Mouse (Mus musculus) midbrain, embryonic 10.5 days (tissue): ENCODE results near the gene Inpp4b. TPM values are rescaled to one million over a fixed set of nuclear protein-coding genes. Genes with fewer than 3 reads are reported as not detected.

Experiments
- DNase-seq: peaks from one replicate; pipeline ENCODE4 v3.0.0-alpha.2; 2017; ENCODE audit warnings: low spot score
- H3K27ac ChIP-seq: fragments of 300-500 bp; sonication (generic); replicated peaks from 2 replicates; pipeline ENCODE4 v1.5.1; 2016; ENCODE audit warnings: mild to moderate bottlenecking
- H3K27me3 ChIP-seq: fragments of 300-500 bp; sonication (generic); 2 replicates; pipeline ENCODE4 v1.6.1; 2016; ENCODE audit warnings: low read depth, mild to moderate bottlenecking; ENCODE audit not compliant: poor library complexity, severe bottlenecking
- H3K36me3 ChIP-seq: fragments of 300-500 bp; sonication (generic); 2 replicates; pipeline ENCODE4 v1.6.1; 2016; ENCODE audit warnings: mild to moderate bottlenecking, moderate library complexity
- H3K4me1 ChIP-seq: fragments of 300-500 bp; sonication (generic); 2 replicates; pipeline ENCODE4 v1.6.1; 2016
- H3K4me3 ChIP-seq: fragments of 300-500 bp; sonication (generic); 2 replicates; pipeline ENCODE4 v1.5.1; 2016; ENCODE audit warnings: mild to moderate bottlenecking, moderate library complexity
- H3K9me3 ChIP-seq: fragments of 300-500 bp; sonication (generic); replicated peaks from 2 replicates; pipeline ENCODE4 v1.6.1; 2016; ENCODE audit warnings: mild to moderate bottlenecking
- WGBS: fragments of 180-500 bp; shearing (Covaris S2); methylation state at CpG from one replicate; pipeline ENCODE4 v1.1.7; 2016; 5-methylcytosine and 5-hydroxymethylcytosine counted together
- polyA plus RNA-seq: library from polyadenylated mRNA; unstranded; fragments of >200 nt; fragmentation: Nextera tagmentation; extraction: Ambion mirVana; gene quantifications from 2 replicates; pipeline ENCODE4 v1.2.1, GENCODE M21; 2016

Gene Inpp4b
- polyA plus RNA-seq, 1 experiment from 2014 or later = 4.1 TPM

DNA sequence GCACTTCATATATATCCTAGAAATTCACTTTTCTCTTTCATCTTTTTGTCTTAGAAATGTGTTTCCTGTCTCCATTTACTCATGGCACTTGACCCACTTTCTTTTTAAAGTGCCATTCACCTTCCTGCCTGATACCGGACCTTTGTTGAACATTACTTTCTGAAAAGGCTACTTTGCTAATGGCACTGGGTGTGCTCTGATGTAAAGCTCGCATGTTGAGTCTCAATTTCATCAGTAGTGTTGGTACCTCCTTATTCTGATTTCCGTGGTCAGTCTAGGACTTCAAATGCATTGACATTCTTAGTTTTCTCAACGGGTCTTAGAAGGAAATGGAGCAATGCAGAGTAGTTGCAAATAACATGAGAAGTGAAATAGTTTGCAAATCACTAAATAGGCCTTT lies 266.7 kb downstream of the Inpp4b start:
- H3K4me1 ChIP-seq = peaks cover 3% of the 10 kb centered on the region; the same call in 1 of the 2 replicates
- H3K4me3 ChIP-seq = no peak overlapping the region
- 85% methylated on average over 4 of the region's 4 CpGs for WGBS
- no peaks in the 10 kb centered on the region for H3K27me3 ChIP-seq
- no peaks in the 10 kb centered on the region for H3K36me3 ChIP-seq
- H3K27ac ChIP-seq = no peak overlapping the region
- no peak for DNase-seq
- no peaks in the 10 kb centered on the region for H3K9me3 ChIP-seq

DNA sequence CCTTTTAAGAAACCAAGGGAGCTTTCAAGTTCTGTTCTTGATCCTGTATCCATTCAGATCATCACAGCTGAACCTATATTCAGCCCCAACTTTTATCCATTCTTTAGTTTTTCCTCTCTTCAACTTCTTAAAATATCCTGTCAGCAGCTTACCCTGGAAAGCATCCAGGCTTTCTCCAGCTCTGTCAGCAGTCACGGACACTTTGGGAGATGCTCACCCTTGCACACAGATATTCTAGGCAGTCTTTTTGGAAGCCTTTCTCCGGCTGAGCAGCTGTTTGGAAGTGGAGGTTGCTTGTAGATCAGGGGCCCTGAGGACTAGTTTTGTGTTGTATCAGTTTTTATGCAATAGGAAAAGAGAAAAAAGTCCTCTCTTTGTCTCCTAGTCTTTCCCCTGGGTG lies 270.3 kb downstream of the Inpp4b start:
- no peak for DNase-seq
- H3K9me3 ChIP-seq = no peaks in the 10 kb centered on the region
- H3K4me3 ChIP-seq = no peak overlapping the region
- no peak overlapping the region for H3K27ac ChIP-seq
- no peaks in the 10 kb centered on the region for H3K27me3 ChIP-seq
- WGBS = 79% methylated on average over 2 of the region's 2 CpGs
- H3K36me3 ChIP-seq = no peaks in the 10 kb centered on the region
- peaks cover 3% of the 10 kb centered on the region; the same call in 1 of the 2 replicates for H3K4me1 ChIP-seq

DNA sequence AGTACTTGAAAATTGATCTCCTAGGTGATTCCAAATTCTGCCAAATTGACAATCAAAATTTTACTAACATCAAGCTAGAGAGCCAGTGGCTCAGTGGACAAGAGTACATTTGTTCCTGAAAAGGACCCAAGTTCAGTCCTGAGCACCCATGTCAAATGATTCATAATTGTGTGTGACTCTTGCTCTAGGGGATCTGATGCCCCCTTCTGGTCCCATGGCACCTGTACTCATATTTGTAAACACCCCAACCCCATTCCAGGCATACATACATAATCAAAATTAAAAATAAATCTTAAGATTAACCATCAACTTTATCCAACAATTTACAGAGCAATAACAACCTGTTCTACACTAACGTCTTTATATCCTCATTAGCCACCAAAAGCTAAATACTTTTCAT lies 271.8 kb downstream of the Inpp4b start:
- H3K4me1 ChIP-seq = peaks cover 3% of the 10 kb centered on the region; the same call in 1 of the 2 replicates
- H3K4me3 ChIP-seq = no peak overlapping the region
- H3K36me3 ChIP-seq = no peaks in the 10 kb centered on the region
- no peak overlapping the region for H3K27ac ChIP-seq
- no peaks in the 10 kb centered on the region for H3K27me3 ChIP-seq
- DNase-seq = no peak
- no peaks in the 10 kb centered on the region for H3K9me3 ChIP-seq
- WGBS = 93% methylated on average over 1 of the region's 1 CpGs

DNA sequence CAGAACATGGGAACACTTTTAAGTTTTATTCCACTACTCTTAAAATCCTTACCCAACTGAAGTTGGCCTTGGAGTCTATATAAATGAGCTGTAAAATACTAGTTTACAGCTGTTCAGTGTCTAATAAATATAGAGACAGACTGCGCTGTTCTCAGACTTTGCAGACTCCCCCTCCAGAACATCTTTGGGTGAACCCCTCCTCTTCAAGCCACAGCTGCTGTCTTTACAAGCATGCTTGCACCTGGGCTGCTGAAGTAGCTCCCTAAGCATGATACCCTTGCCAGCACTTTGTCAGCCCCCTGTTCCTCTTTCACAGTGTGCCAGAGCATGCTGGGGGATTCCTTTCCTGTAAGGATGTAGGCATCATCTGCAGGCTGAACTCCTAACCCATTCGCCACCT lies 272.2 kb downstream of the Inpp4b start:
- Histone ChIP-seq H3K4me3 (no peak overlapping the region), H3K27ac (no peak overlapping the region), H3K9me3 (no peaks in the 10 kb centered on the region), H3K4me1 (peaks cover 3% of the 10 kb centered on the region; the same call in 1 of the 2 replicates), H3K36me3 (no peaks in the 10 kb centered on the region), H3K27me3 (no peaks in the 10 kb centered on the region)
- WGBS = 91% methylated on average over 2 of the region's 2 CpGs
- DNase-seq = no peak

DNA sequence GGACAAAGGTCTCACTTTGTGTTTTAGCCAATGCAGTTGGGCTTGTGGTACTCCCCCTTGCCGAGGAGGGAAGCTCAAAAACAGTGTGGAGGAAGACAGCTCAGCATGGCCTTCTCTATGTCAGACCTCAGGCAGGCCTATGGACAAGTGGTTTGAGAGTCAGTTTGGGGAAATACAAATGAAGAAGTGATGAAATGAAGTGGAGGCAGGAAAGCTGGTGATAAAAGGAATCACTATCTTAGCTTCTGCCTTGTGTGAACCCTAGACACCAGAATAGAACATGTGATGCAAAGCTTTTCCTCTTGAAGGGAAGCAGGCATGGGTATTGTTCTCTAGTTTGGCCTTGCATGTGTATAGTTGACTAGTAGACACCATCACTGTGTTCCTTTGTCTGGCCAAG lies 273.2 kb downstream of the Inpp4b start:
- no peak for DNase-seq
- H3K36me3 ChIP-seq = no peaks in the 10 kb centered on the region
- WGBS = 78% methylated on average over 1 of the region's 1 CpGs
- no peaks in the 10 kb centered on the region for H3K27me3 ChIP-seq
- H3K4me1 ChIP-seq = no peaks in the 10 kb centered on the region
- no peak overlapping the region for H3K27ac ChIP-seq
- no peaks in the 10 kb centered on the region for H3K9me3 ChIP-seq
- H3K4me3 ChIP-seq = no peak overlapping the region

DNA sequence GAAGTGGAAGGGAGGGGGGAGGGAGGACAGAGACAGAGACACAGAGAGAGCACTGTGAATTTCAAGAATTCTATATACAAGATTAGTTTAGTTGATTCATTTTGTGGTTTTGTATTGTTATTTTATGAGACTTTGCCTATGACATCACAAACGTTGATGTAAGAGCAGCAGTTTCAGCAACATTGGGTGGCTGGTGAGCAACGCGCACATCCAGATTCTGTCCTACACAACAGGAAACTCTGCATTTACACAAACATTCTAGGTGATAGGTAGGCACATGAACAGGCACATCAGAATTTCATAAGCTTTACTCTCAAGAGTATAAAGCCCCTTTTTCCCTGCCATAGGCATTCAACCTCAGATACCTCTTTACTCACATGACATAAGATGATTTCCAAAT lies 276.6 kb downstream of the Inpp4b start:
- 96% methylated on average over 3 of the region's 3 CpGs for WGBS
- Histone ChIP-seq H3K4me3 (no peak overlapping the region), H3K9me3 (no peaks in the 10 kb centered on the region), H3K27me3 (no peaks in the 10 kb centered on the region), H3K27ac (no peak overlapping the region), H3K4me1 (no peaks in the 10 kb centered on the region), H3K36me3 (no peaks in the 10 kb centered on the region)
- DNase-seq = no peak

DNA sequence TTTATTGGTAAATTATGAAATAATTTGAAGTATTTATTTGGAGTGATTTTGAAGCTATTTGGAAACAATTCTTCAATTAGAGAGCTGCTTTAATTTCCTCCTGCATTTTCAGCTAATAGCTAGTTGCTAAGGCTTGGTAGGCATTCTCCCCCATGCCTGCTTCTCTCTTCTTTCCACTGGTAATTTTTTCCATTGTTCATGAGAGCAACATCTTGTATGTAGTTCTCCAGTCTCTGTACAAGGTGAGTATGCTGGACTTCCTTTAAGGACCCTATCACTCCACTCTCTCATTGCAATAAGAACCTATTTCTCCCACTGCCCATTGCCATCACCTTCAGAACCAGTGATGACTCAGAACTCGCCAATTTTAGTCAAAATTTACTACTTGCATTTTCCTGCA lies 292.7 kb downstream of the Inpp4b start:
- H3K27me3 ChIP-seq = no peaks in the 10 kb centered on the region
- 82% methylated on average over 1 of the region's 1 CpGs for WGBS
- DNase-seq = no peak
- H3K36me3 ChIP-seq = no peaks in the 10 kb centered on the region
- no peaks in the 10 kb centered on the region for H3K9me3 ChIP-seq
- no peak overlapping the region for H3K27ac ChIP-seq
- no peak overlapping the region for H3K4me3 ChIP-seq
- H3K4me1 ChIP-seq = no peaks in the 10 kb centered on the region

DNA sequence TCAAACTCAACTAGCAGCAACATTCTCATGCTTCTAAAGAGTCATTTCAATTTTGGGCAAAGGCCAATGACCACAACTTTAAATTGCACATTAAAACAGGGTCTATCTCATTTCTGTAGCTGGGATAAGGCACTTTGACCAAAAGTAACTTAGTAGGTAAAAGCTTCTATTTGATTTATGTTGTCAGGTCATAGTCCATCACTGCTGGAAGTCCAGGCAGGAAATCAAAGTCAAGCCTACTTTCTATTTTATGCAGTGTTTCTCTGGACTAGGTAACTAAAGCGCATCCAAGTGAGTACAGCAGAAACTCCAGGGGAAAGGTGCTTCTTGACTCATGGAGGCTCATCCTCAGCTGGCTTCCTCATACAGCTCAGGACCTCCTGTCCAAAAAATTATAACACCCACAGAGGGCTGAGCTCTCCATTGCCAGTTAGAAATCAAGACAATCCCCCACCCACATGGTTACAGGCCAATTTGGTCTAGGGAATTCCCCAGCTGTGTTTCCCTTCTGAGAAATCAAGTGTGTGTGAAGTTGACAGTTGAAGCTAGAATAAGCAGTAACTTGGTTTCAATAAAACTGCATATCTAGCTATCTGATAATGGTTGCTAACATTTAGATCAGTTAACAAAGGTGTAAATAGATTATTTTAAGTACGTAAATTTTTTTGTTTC lies 293.7 kb downstream of the Inpp4b start:
- WGBS = 89% methylated on average over 2 of the region's 2 CpGs
- Histone ChIP-seq H3K36me3 (no peaks in the 10 kb centered on the region), H3K9me3 (no peaks in the 10 kb centered on the region), H3K27me3 (no peaks in the 10 kb centered on the region), H3K4me1 (no peaks in the 10 kb centered on the region), H3K27ac (no peak overlapping the region), H3K4me3 (no peak overlapping the region)
- no peak for DNase-seq

DNA sequence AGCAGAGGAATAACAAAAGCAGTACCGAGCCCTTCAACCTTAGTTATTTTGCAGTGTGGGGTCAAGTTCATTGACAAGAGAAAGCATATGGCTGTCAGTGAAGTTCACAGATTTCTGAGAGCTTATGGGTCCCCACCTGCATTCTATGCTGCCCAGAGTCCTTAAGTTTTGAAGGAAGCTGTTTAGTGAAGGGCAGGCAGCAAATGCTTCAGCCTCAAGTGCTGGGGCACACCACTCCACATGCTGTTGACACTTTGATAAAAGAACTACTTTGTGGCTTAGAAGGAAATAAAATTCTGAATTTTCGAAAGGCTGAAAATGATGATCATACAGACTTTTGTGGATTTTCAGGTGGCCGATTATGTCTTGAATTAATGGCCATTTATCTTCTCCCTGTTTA lies 296.1 kb downstream of the Inpp4b start:
- no peak overlapping the region for H3K27ac ChIP-seq
- H3K36me3 ChIP-seq = no peaks in the 10 kb centered on the region
- no peaks in the 10 kb centered on the region for H3K9me3 ChIP-seq
- no peak overlapping the region for H3K4me3 ChIP-seq
- 82% methylated on average over 3 of the region's 3 CpGs for WGBS
- no peak for DNase-seq
- H3K4me1 ChIP-seq = no peaks in the 10 kb centered on the region
- H3K27me3 ChIP-seq = no peaks in the 10 kb centered on the region

DNA sequence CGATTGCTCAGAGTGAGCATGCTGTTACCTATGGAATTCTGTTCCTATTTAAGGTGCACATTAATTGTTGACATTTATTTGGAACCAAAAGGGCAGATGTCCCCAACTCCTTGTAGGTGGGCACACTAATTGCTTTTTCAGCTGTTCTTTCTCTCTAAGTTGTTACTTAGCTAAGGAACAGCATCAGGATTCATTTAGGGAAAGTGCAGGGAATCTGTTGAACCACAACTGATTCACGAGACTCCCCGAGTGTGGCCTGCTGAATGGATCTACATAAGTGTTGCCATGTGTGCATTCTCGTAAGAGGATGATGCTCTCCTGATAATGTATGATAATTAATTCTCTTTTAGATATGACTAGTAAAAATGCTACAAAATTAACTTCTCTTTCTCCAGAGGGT lies 297.5 kb downstream of the Inpp4b start:
- Histone ChIP-seq H3K4me1 (no peaks in the 10 kb centered on the region), H3K27ac (no peak overlapping the region), H3K36me3 (no peaks in the 10 kb centered on the region), H3K9me3 (no peaks in the 10 kb centered on the region), H3K27me3 (no peaks in the 10 kb centered on the region), H3K4me3 (no peak overlapping the region)
- DNase-seq = no peak
- 79% methylated on average over 4 of the region's 4 CpGs for WGBS

DNA sequence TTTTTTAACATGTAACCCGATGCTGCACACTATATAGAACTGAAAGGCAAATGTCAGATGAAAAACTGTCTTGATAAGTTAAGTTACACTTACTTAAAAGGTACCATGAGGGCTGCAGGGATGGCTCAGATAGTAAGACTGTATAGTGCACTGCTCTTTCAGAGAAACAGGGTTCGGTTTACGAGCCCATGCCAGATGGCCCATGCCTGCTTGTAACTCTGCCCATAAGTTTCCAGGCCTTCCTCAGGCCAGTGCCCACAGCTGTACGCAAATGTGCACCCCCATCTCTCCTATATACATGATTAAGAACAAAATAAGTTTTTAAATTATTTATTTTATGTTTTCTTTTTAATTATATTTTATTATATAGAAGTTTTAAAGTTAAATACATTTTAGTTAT lies 300.7 kb downstream of the Inpp4b start:
- Histone ChIP-seq H3K36me3 (no peaks in the 10 kb centered on the region), H3K4me3 (no peak overlapping the region), H3K27ac (no peak overlapping the region), H3K4me1 (no peaks in the 10 kb centered on the region), H3K27me3 (no peaks in the 10 kb centered on the region), H3K9me3 (no peaks in the 10 kb centered on the region)
- WGBS = 93% methylated on average over 4 of the region's 4 CpGs
- no peak for DNase-seq

DNA sequence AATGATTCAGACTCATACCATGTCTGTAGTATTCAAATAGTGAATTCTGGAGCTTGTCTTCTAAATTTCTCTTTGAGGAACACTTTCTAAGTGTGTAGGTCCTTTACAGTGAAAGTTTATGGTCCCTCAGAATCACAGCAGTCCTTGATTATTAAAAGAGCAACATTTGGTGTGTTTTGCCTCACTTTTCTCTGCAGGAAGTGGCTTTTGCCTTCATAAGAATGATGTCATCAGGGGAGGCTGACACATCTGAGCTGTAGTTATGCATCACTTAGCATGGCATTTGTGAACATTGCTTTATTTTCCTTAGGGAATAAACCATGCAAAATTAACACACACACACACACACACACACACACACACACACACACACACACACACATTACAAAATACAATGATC lies 349.8 kb downstream of the Inpp4b start:
- no peak overlapping the region for H3K27ac ChIP-seq
- DNase-seq = no peak
- H3K4me3 ChIP-seq = no peak overlapping the region
- H3K9me3 ChIP-seq = no peaks in the 10 kb centered on the region
- H3K4me1 ChIP-seq = no peaks in the 10 kb centered on the region
- no peaks in the 10 kb centered on the region for H3K36me3 ChIP-seq
- H3K27me3 ChIP-seq = no peaks in the 10 kb centered on the region

DNA sequence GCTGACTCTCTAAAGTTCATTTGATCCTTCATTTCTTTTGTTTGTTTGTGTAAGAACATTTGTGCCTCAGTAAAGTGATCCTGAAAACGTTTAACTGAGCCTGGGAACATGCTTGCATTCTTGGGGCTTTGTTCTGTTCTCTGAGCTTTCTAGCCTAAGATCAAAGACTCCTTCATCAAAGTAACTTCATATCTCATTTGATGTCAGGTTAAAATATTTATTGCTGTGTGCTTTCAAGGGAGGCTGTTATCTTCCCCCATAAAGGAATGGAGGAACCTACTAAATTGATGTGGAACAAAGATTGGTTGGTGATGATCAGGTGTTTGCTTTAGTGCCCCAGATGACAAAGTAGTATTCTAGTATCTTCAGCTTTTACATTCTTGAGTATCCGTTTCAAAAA lies 352.5 kb downstream of the Inpp4b start:
- DNase-seq = no peak
- Histone ChIP-seq H3K4me3 (no peak overlapping the region), H3K4me1 (no peaks in the 10 kb centered on the region), H3K9me3 (no peaks in the 10 kb centered on the region), H3K27ac (no peak overlapping the region), H3K36me3 (no peaks in the 10 kb centered on the region), H3K27me3 (no peaks in the 10 kb centered on the region)
- 47% methylated on average over 2 of the region's 2 CpGs for WGBS

DNA sequence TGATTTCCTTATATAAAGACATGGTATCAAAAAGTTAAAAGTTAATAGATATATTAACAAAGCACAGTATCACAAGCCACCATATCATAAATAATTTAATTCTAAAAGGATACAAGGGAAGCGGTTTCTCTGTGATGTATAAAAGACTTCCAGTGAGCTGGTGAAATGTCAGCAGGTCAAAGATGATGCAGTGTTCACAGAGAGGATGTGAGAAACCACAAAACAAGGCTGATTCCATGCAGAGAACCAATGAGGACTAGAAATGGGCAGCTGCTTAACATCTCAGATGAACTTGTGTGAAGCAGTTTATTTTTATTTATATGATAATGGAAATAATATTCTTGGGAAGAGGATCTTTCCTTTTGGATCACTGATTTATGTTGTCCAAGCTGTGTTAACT lies 359.7 kb downstream of the Inpp4b start:
- Histone ChIP-seq H3K4me1 (no peaks in the 10 kb centered on the region), H3K36me3 (no peaks in the 10 kb centered on the region), H3K27me3 (no peaks in the 10 kb centered on the region), H3K9me3 (no peaks in the 10 kb centered on the region), H3K27ac (no peak overlapping the region), H3K4me3 (no peak overlapping the region)
- 89% methylated on average over 1 of the region's 1 CpGs for WGBS
- DNase-seq = no peak
